Mouse (Mus musculus): ENCODE measurements at regions not wholly inside any gene's neighbourhood (a gene's known extent, or its start where the extent isn't known, plus 50 kb on each side); places are given as distances from the start of the nearest gene placed in this dataset.

DNA sequence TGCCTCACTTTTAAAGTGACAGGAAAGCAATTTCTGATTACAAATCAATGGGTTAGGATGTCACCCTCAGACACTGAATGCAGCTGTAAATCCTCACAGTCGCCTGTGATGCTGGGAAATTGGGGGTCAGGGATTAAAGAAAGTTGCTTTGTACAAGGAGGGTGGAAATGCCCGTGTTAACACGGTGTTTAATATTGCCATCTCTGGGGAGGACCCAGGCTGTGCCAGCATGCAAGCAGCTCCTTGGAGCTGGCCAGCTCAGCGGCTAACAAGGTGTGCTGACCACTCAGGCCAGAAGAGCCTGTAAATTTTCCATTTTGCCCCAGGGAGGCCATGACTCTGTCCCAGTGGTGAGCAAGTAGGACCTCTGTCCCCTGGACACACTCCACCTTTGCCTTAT is 522.5 kb upstream of the Sall1 start:
- Histone ChIP-seq H3K79me2 (replicated peaks; ENCODE audit: control insufficient read depth, extremely low read depth, insufficient read depth, poor library complexity, severe bottlenecking) (no peaks in the 10 kb centered on the region), H3K4me1 (ENCODE audit: control insufficient read depth in 1 of 2, insufficient read depth in 2 of 2) (peaks cover 0 to 3% of the 10 kb centered on the region in 2 experiments; a peak in 1 of 4 replicates), H3K27me3 (replicated peaks) (no peaks in the 10 kb centered on the region), H3K4me2 (ENCODE audit: insufficient read depth, low read depth, poor library complexity, severe bottlenecking) (no peak overlapping the region), H3K4me3 (replicated peaks in 1 of 3; ENCODE audit: low read depth in 2 of 3, low read length in 2 of 3, poor library complexity in 1 of 3) (no peak overlapping the region), H3K27ac (ENCODE audit: insufficient read depth, low read depth) (no peak overlapping the region), H3K9me3 (replicated peaks; ENCODE audit: low read length) (peaks cover 19% of the 10 kb centered on the region), H3K9ac (ENCODE audit: insufficient read depth, low read depth) (no peak overlapping the region), H3K36me3 (replicated peaks in 1 of 2; ENCODE audit: control insufficient read depth in 1 of 2, insufficient read depth in 1 of 2, low read length in 1 of 2) (no peaks in the 10 kb centered on the region)
- TF ChIP-seq EP300 (IDR thresholded peaks at IDR 0.05; ENCODE audit: low read length) (no peak), CHD1 (IDR thresholded peaks at IDR 0.05; ENCODE audit: low read depth, low read length) (no peak), NELFE (IDR thresholded peaks at IDR 0.05; ENCODE audit: low read depth, low read length) (no peak), MAFK (IDR thresholded peaks at IDR 0.05; ENCODE audit: insufficient replicate concordance, low read length) (no peak), IRF4 (IDR thresholded peaks at IDR 0.05; ENCODE audit: low read depth, low read length) (no peak), RAD21 (IDR thresholded peaks at IDR 0.05; ENCODE audit: low read depth, low read length) (no peak), SMC3 (IDR thresholded peaks at IDR 0.05; ENCODE audit: low read depth, low read length) (no peak), BHLHE40 (IDR thresholded peaks at IDR 0.05; ENCODE audit: low read depth, low read length) (no peak), PAX5 (IDR thresholded peaks at IDR 0.05; ENCODE audit: low read length) (no peak), ZKSCAN1 (IDR thresholded peaks at IDR 0.05; ENCODE audit: borderline replicate concordance, low read depth, low read length) (no peak), ZC3H11A (IDR thresholded peaks at IDR 0.05; ENCODE audit: low read depth, low read length) (no peak), TBP (conservative IDR thresholded peaks at IDR 0.05; ENCODE audit: low read depth, low read length) (no peak), UBTF (IDR thresholded peaks at IDR 0.05; ENCODE audit: low read depth, low read length) (no peak), NRF1 (IDR thresholded peaks at IDR 0.05; ENCODE audit: low read depth, low read length) (no peak), KAT2A (IDR thresholded peaks at IDR 0.05; ENCODE audit: insufficient replicate concordance, low read length) (no peak), ETS1 (conservative IDR thresholded peaks at IDR 0.05; ENCODE audit: low read depth, low read length) (no peak), MYC (IDR thresholded peaks at IDR 0.05; ENCODE audit: low read depth, low read length) (no peak), ELF1 (IDR thresholded peaks at IDR 0.05; ENCODE audit: low read depth, low read length) (no peak)
- in situ Hi-C loops (cut with MboI; ENCODE audit: low pct_ligation_motif_present, low pct_unique_long_range_greater_than_20kb, low sequenced_read_pairs) (no loop called here), dilution Hi-C loops (cut with MboI; ENCODE audit: extremely low pct_ligation_motif_present, extremely low pct_unique_long_range_greater_than_20kb, low sequenced_read_pairs) (no loop called here)
- no peak for DNase-seq (ENCODE audit: extremely low read depth)

- Histone ChIP-seq H3K9ac (ENCODE audit: insufficient read depth, low read depth) (no peak overlapping the region), H3K27me3 (replicated peaks) (no peaks in the 10 kb centered on the region), H3K4me3 (replicated peaks in 1 of 3; ENCODE audit: low read depth in 2 of 3, low read length in 2 of 3, poor library complexity in 1 of 3) (no peak overlapping the region), H3K4me2 (ENCODE audit: insufficient read depth, low read depth, poor library complexity, severe bottlenecking) (no peak overlapping the region), H3K36me3 (replicated peaks in 1 of 2; ENCODE audit: control insufficient read depth in 1 of 2, insufficient read depth in 1 of 2, low read length in 1 of 2) (no peaks in the 10 kb centered on the region), H3K27ac (ENCODE audit: insufficient read depth, low read depth) (no peak overlapping the region), H3K4me1 (ENCODE audit: control insufficient read depth in 1 of 2, insufficient read depth in 2 of 2) (peaks cover 0 to 3% of the 10 kb centered on the region in 2 experiments; a peak in 1 of 4 replicates), H3K79me2 (replicated peaks; ENCODE audit: control insufficient read depth, extremely low read depth, insufficient read depth, poor library complexity, severe bottlenecking) (no peaks in the 10 kb centered on the region), H3K9me3 (replicated peaks; ENCODE audit: low read length) (peaks cover 23% of the 10 kb centered on the region)
- TF ChIP-seq RCOR1 (conservative IDR thresholded peaks at IDR 0.05; ENCODE audit: low read depth, low read length) (no peak), PAX5 (IDR thresholded peaks at IDR 0.05; ENCODE audit: low read length) (no peak), GABPA (IDR thresholded peaks at IDR 0.05; ENCODE audit: insufficient replicate concordance, low read depth, low read length) (no peak), UBTF (IDR thresholded peaks at IDR 0.05; ENCODE audit: low read depth, low read length) (no peak), USF2 (conservative IDR thresholded peaks at IDR 0.05; ENCODE audit: low read depth, low read length) (no peak), MXI1 (IDR thresholded peaks at IDR 0.05; ENCODE audit: low read depth, low read length) (no peak), CHD1 (IDR thresholded peaks at IDR 0.05; ENCODE audit: low read depth, low read length) (no peak), SMC3 (IDR thresholded peaks at IDR 0.05; ENCODE audit: low read depth, low read length) (no peak)
- in situ Hi-C loops (cut with MboI; ENCODE audit: low pct_ligation_motif_present, low pct_unique_long_range_greater_than_20kb, low sequenced_read_pairs) (no loop called here), dilution Hi-C loops (cut with MboI; ENCODE audit: extremely low pct_ligation_motif_present, extremely low pct_unique_long_range_greater_than_20kb, low sequenced_read_pairs) (no loop called here)
- DNase-seq (ENCODE audit: extremely low read depth), result no peak
These were observed 521.3 kb upstream of the Sall1 start for GRCm38 (mm10) chr8:89565147-89565826.
